Mouse (Mus musculus): ENCODE data around the gene H3f3b.
"Not testable (repeated sequence)": the region's sequence is repeated elsewhere in the genome, so short reads cannot be mapped to it uniquely, and the experiment has no call there.

Gene H3f3b

DNA sequence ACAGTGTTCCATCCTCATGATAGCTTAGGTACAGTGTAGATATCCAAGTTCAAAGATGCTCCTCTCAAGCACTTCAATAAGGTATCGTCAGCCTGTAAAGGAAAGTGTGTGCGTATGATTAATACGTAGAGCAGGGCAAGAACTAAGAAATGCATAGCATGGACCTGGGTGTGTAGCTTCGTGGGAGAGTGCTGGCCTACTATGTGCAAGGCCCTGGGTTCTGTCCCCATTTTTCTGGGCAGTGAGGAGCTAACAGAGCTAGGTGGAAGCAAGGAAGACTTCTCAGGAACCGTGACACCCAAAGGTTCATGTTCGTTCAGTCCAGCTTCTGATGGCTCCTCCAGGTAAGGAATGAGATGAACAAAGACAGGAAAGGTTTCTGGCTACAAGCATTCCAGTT is 17.4 kb upstream of the H3f3b start:
- no peak for DNase-seq

DNA sequence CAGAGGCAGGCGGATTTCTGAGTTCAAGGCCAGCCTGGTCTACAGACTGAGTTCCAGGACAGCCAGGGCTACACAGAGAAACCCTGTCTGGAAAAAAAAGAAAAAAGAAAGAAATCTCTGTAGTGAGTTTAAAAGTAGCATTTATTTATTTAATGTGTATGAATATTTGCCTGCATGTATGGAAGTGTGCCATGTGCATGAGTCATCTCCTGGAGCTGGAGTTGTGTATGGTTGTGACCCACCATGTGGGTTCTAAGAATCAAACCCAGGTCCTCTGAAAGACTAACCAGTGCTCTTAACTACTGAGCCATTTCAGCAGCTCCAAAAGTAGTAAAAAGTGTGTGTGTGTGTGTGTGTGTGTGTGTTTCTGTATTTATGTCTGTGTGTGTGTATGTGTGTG is 15.5 kb upstream of the H3f3b start:
- DNase-seq: no peak

DNA sequence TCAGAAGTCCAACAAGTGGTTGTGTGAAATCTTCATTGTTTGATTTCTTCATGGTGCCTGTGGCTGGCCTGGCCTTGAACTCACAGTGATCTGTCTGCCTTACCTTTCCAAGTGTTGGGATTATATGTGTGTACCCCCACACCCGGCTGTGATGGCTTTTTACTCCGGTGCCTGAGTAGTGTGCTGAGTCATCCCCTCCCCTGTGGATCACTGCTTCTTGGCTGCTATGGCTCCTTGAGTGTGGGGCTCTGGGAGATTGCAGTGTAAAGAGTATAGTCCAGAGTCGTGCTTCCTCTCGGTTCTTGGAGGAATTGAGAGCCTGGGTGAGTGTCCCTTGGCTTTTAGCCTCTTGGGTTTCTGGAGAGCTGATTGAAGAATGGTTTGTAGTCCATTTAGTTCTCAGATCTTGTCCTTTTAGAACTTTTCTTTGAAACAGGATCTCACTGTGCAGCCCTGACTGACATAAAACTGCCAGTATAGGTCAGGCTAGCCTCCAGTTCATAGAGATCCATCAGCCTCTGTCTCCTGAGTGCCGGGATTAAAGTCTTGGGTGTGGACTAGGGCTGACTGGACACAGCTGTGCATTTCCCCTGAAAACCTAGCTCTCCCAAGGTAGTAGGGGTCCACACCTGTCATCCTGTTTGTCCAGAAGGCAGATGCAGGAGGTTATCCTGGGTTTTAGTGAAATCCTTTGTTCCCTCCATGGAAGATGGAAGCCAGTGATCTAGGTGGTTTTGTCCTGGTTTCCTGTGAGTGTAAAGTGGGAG is 14.8 kb upstream of the H3f3b start:
- DNase-seq: no peak

DNA sequence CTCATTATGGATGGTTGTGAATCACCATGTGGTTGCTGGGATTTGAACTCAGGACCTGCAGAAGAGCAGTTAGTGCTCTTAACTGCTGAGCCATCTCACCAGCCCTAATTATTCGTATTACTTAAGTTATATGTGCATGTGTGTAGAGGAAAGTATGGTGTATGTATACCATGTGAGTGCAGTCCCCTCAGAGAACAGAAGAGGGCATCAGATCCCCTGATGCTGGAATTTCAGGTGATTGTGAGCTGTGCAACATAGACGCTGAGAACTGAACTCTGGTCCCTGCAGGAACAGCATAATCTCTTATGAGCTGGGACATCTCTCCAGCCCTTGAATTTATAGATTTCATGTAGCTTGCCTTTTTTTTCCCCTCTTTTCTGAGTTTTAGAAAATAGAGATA is 14.1 kb upstream of the H3f3b start:
- no peak for DNase-seq

DNA sequence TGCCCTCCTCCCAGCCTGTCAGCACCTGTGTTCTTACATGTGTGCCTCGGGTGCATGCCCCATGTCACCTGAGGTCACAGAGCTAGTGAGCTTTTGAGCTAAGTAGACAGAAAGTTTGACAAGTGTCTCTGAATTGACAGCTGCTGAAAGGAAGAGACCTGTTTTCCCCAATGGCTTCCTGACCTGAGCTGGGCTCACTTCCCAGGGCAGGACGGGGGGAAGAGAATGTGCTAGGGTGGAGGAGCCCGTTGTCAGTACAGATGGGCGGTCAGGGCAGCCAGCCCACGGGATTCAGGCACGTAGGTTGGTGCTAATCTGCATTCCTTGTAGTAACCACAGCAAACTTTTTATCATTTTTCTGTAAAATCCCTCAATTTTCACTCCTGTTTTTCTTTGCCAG is 12.8 kb upstream of the H3f3b start:
- DNase-seq: no peak

DNA sequence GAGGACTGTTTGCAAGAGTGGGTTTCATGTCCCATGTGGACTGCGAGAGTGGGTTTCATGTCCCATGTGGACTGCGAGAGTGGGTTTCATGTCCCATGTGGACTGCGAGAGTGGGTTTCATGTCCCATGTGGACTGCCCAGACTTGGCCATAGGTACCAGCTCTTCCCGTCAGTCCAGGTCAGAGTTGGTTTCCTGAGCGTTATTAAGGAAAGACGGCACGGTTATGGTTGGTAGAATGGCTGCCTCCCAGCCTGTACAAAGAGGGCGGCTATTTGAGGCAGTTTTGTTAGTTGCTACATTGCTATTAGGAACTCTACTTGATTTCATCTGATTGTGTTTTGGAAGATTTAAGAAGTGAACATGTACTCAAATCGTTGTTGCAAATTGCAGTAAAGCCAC is 10.1 kb upstream of the H3f3b start:
- no peak for DNase-seq

DNA sequence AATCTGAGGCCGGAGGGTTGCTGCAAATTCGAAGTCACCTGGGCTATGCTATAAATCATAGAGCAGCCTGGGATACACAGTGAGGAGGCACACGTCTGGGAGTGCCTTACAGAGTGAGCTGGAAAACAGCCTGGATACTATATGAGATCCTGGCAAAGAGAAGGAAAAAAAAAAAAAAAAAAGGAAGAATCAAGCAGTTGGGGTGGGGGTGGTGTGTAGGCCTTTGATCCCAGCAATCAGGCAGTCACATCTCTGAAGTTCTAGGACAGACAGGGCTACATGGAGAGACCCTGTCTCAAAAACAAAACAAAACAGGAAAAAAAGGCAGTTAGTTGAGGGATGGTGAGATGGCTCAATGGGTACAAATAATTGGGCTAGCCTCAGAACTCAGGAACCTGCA is 8.9 kb upstream of the H3f3b start:
- DNase-seq: no peak

DNA sequence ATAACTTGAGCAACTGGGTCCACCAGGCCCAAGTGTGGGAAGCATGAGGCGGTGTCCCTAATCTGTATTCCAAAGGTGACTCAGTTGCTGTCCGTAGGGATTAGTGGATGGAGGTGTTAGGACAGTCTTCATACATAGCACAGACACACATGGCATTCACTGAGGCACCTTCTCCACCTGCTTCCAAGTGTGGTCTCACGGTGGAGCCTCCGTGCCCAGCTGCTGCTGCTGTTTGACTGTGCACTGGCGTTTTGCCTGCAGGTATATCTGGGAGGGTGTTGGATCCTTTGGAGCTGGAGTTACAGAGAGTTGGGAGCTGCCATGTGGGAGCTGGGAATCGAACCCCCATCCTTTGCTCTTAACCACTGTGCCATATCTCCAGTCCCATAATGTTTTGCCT is 6.8 kb upstream of the H3f3b start:
- no peak for DNase-seq

DNA sequence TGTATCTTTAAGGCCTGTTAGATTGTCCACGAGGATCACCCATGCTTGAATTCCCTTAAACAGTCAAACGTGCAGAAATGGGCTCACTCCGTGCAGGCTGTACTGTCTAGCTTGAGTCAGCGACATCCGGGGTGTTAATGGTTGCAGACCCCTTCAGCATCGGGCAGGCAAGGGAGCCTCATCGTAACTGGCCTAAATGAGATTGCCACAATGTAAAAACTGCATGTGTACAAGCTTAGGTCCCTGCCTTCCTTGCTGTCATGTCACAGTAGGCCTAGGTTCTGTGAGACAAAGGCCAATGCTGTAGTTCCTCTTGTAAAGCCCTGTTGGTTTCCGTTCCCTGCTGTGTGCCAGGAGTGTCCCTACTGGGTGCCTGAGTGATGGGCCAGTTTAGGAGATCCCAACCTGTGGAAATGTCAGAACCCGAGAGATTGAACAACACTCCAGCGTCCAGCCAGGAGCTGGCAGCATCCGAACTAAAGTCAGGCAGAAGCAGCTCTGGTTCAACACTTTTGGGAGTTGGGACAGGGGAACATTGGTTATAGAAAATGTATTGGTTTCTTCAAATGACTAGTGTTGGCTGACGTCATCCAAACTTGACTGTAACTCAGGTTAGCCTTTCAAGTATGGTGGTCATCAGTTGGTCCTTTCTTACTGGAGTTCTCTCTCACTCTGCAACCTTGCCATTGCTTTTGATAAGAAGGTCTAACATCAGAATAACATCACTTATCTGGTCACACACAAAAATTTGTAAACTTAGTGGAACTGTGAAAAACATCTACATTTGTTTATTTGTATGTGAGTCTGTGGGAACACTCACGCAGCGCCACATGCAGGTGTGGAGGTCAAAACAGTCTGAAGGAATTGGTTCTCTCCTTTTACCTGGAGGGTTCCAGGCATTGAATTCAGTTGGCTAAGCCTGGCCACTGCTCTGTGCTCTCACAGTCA is 3.4 kb upstream of the H3f3b start:
- DNase-seq: peak; percentile 37

DNA sequence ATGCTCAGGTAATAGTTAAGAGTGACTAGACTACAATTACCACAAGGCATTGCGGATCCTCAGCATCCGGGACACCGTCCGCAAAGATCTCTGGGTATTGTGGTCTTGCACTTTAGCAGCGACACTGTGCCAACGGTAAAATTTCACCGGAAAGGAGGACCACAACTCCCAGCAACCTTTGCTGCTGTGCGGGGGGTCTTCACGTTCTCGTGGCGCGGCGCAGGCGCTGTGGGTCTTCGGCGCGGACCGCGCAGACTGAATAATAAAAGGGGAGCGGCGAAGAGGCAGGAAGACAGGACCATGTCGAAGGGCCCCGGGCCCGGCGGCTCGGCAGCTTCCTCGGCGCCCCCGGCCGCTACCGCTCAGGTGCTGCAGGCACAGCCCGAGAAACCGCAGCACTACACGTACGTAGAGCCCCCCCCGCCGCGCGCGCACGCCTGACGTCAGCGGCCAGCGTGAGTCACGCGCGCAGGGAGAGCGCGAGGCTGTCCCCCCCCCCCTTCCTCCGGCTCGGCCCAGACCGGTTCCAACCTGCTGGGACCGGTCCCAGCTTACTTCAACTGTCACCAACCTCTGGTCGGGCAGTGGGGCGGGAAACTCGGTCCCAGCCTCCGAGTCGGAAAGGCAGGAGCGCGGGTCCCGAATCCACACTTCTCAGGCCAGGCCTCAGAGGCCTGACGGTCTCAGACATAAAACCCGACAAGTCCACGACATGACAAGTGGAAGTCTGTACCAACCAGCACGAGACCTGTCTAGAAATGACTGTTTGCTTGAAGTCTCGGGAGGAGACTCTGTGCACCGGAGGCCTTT is 2.5 kb upstream of the H3f3b start, which contains the start of gene Unk:
TSS of gene Unk (plus strand) at position 235 of the 810 bp plus-strand sequence.
- peak; percentile 99 for DNase-seq

DNA sequence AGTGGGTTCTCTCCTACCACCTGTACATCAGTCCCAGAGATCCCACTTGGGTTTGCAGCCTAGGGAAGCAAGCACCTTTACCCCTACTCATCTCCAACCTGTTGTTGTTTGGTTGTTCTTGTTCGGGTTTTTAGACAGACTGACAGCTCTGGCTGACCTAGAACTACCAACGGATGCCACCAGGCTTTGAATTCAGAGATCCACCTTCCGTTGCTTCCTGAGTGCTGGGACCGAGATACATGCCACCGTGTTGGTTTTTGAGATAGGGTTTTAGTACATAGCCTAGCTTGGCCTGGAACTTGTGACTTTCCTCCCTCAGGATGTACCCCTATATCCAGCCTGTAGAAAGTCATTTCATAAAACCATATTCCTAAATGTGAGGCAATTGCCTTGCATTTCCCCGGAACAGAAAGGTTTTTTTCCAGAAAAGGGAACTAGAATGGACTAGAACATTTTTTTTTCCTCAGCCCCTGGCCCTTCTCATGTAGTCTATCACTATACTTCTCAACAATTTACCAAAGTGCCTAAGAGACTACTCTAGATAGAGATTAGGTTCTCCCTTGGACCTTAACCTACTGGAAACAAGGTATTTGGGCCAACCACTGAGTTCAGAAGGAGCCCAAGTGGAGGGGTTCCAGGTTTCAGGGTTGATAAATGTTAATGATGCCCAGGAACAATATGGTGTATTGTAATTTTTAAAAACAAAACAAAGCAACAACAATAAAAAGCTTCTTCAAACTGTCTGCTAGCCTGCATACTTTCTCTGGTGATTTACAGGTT is 1.5 kb upstream of the H3f3b start:
- DNase-seq: no peak

DNA sequence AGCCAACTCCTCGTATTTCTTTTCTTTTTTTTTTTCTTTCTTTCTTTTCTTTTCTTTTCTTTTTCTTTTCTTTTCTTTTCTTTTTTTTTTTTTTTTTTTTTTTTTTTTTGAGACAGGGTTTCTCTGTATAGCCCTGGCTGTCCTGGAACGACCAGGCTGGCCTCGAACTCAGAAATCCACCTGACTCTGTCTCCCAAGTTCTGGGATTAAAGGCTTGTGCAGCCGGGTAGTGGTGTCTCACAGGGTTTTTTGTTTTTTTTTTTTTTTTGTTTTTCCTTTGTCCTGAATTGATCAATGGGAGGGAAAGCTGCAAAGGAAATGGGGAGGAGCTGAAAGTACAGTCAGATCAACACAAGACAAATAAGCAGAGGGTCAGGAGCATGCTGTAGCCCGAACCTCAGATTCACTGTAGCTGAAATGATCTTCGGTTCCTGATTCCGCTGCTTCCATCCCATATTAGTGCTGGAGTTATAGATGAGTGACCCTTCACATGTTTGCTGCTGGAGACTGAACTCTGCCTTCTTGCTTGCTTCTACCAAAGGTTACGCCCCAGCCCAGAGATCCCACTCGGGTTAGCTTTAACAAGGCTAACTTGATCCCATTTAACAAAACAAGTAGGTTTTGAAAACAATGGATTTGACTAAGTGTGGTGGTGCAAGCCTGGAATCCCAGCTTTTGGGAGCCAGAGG is 559 bp upstream of the H3f3b start:
- DNase-seq: no peak

DNA sequence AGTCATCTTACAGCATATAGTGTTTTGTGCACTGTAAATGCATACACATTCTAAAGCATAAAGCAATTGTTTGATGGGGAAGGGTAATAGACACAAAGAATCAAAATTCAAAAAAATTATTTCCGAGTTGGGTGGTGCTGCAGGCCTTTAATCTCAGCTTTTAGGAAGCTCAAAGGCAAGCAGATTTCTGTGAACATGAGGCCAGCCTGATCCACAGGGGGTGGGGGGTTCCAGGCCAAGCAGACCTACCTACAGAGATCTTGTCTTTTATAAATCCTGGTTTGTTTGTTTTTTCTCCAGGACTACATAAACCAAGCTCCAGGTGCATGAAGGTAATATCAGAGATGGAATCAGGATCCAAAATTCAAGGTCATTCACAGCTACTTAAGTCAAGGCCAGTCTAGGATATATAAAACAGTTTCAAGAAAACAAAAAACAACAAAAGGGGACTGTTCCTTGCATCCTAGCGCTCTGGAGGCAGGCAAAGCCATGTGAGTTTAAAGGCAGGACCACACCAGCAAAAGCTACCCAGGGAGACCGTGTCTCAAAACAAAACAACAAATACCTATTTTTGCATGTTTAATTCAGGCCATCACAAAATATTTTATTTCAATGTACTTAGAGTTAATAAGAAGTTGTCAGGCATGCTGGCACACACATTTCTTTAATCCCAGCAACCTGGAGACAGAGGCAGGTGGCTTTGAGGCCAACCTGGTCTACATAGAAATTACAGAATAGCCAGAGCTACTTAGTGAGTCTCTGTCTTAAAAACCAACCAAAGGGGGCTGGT is 2.5 kb downstream of the H3f3b start:
- DNase-seq: no peak

DNA sequence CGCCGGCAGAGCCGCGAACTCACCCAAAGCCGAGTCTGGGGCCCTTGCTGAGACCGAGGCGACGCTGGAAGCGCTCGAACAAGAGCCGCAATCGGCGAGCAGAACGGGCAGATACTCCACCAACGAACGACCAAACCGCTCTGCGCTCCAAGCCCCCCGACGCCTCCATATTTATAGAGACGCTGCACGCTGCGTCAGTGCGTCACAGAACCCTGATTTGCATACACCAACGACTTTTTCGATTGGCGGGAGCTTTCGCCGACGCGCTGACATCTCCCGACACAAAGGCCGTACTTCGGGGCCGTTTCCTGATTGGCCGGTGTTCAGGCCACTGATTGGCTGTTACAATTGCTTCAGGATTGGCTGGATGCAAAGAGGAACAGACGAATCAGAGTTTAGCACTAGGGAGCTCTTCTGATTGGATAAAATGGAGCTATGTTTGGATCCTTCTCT is 3.4 kb downstream of the H3f3b start:
- DNase-seq: peak; percentile 98

DNA sequence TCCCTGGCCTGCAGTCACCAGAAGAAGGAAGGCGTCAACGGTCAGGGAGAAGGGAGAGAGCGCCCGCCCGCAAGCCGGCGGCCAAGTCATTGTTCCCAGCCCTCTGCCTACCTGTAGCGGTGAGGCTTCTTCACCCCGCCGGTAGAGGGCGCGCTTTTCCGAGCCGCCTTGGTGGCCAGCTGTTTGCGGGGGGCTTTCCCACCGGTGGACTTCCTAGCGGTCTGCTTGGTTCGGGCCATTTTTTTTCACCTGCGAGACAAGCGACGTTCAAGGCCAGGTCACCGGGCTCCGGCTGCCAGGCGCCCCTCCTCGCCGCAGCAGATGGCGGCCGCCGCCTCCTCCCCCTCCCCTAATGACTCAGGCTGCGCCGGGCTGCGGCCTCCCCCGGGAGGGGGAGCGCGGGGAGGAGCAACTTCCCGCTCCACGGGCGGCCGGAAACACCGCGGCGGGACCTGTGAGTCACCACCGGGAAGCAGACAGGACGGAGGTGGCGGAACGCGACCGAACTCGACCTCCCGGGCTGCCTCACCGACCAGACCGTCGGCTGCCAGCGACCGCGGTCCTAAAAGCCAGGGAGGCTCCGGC is 3.9 kb downstream of the H3f3b start:
- DNase-seq: peak; percentile 81

DNA sequence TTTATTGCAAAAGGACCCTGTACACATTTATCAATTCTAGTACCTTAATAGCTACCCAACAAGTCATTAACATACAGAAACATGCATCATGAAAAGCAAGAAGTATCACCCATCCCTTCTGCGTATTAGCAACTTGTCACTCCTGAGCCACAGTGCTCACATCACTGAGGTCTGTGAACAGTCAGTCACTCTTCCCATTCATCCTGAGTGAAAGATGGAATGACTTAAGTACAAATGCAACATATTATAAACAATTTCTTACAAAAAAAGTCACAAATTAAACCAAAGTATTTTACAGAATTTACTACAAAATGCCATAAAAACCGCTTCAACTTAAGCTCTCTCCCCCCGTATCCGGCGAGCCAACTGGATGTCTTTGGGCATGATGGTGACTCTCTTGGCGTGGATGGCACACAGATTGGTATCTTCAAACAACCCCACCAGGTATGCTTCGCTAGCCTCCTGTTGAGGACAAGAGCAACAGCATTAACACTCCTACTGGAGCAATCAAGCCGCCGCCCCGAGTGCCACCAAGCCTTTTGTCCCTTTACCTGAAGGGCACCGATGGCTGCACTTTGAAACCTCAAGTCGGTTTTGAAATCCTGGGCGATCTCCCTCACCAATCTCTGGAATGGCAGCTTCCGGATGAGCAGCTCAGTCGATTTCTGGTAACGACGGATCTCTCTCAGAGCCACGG is 4.5 kb downstream of the H3f3b start:
- not testable (repeated sequence) for DNase-seq

DNA sequence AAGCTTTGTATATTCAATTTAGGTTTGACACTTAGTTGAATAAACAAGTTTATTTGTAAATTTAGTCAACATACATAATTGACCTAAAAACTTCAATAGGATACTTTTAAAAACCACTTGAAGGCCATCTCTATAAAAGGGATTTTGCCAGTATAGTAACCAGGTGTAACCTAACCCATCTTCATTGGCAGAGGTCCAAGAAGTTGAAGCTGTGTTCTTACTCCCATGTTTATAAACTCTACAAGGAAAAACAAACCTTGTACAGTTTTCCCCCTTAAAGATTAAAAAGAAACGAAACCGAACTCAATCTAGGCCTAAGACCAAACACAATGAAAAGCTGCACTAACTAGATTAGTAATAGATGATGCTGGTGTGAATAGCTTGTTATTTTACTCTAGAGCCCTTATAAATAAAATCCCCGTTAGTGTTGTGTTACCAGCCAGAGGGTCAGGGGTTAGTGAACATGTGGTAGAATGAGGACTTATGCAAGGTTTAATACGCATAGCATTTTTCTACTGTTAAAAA is 5.4 kb downstream of the H3f3b start:
- no peak for DNase-seq

DNA sequence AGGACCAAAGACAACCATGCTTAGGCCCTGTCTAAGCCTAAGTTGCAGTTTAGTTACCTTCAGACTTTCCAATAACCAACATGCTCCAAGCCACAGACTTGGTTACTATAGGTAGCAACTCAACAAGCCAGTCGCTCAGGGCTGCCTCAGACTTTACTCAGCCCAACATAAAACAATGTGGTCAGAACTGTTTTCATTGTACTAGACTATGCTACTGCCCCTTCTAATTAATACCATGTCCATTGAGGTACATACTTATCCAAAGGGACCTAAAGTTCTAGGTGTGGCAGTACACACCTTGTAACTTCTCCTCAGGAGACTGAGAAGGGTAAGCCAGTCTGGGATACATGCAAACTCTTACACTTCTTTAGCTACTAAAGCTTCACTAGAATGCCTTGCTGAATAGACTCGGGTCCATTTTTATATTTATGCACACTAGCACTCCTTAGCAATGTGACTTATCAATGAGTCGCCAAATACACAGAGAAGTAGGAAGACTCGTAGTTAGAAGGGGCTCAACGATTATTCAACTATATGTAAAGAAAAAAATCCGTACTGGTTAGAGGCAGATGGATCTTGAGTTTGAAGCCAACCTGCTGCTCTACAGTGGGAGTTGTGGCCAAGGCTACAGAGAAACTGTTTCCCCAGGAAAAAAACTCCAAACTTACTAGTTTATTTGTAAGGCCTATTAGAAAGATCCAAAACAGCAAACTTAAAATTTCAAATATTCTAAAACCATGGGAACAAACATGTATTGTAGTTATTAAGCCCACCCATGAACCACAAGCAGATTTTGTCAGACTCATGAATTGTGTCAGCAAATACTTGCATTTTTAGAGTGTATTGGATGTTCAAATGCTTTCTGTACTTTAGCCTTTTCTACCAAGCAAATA is 6.2 kb downstream of the H3f3b start:
- DNase-seq: no peak

Data from embryo, embryonic 11 days (tissue).